Mouse (Mus musculus) left cerebral cortex, adult 2 months (tissue): ENCODE results near the gene Ptbp1. TPM values are rescaled to one million over a fixed set of nuclear protein-coding genes. Genes with fewer than 3 reads are reported as not detected.
"Not testable (repeated sequence)": the region's sequence is repeated elsewhere in the genome, so short reads cannot be mapped to it uniquely, and the experiment has no call there.

ENCODE experiments used
- DNase-seq, 2 experiments: peaks; one replicate each; pipeline ENCODE4 v3.0.0; 2021 to 2022; ENCODE audit warnings: low spot score in 2 of 2, mixed read lengths in 1 of 2; ENCODE audit errors: extremely low spot score in 1 of 2
- H3K27ac ChIP-seq: fragments of 200-600 bp; 2 replicates; pipeline ENCODE4 v1.8.1; 2022
- H3K4me3 ChIP-seq: fragments of 200-600 bp; 2 replicates; pipeline ENCODE4 v1.8.1; 2022
- CTCF ChIP-seq: fragments of 200-600 bp; IDR thresholded peaks from 2 replicates; pipeline ENCODE4 v1.8.1; 2022; ENCODE audit warnings: antibody characterized with exemption, mild to moderate bottlenecking, moderate library complexity
- intact Hi-C: fragments of 180-260 bp; cut with DNase I; formaldehyde crosslinking; loops from one replicate; pipeline ENCODE4 v1.15.1; 2025
- total RNA-seq, 2 experiments: library from RNA; stranded (reverse); gene quantifications; 2 replicates each; pipeline ENCODE4 v1.2.3; 2021

The Ptbp1 gene
- total RNA-seq, 2 experiments from 2014 or later = 55.5 to 61.7 TPM

DNA sequence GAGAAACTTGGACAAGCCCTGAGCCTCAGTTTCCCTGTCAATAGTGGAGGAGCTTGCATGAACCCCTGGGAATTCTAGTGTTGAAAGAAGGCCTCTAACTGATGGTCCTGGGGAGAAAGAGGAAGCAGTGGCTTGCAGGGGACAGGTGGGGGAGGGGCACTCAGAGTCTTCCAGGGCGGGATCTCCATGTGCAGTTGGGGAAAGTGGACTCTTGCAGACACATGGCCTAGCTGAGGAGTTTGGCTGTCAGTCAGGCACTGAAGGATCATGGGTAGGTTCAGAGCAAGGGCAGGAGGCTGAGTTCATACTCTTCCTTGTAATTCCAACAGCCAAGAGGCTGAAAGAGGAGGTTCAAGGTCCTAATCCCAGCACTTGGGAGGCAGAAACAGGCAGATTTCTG lies 22.9 kb downstream of the Ptbp1 start:
- H3K27ac ChIP-seq = no peak overlapping the region
- no peak for TF ChIP-seq CTCF
- H3K4me3 ChIP-seq = no peak overlapping the region
- intact Hi-C loops = no loop called here
- no peak for DNase-seq

DNA sequence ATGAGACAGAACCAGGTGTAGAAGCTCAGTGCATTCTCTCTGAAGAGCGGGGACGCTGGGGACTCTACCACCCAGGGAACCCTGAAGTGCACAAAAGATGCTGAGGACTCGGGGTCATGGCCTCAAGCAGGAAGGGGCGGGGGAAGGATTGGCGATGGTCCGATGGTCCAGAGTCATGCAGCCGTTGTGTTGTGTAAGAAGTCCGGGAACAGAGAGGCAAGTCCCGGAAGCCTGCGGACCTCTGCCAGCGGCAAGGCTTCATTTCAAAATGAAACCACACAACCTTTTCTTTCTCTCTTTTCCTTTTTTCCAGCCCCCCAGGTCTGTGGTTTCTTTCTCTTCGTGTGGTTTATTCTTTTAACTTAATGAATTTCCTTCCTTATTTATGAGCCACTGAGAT lies 23.5 kb downstream of the Ptbp1 start:
- intact Hi-C loops = no loop called here
- DNase-seq = no peak
- no peak overlapping the region for H3K27ac ChIP-seq
- H3K4me3 ChIP-seq = no peak overlapping the region
- TF ChIP-seq CTCF = no peak

DNA sequence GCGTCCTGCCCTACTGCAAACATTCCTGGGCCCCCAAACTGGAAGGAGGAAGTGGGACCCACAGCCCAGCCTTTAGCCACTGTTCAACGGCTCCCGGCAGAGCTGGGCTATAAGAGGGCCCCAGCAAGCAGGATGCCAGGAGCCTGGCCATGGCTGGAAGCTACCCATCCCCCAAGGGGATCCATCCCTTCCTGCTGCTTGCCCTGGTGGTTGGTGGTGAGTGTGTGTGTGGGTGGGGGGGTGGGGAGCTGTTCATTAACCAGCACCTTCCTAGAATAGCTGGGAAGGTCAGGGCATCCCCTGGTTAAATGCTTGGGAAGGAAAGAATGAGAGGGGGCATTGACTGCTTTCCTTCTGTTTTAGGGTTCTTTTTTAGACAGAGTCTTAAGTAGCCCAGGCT lies 25.3 kb downstream of the Ptbp1 start:
- intact Hi-C loops = no loop called here
- TF ChIP-seq CTCF = no peak
- Histone ChIP-seq H3K4me3 (no peak overlapping the region), H3K27ac (no peak overlapping the region)
- DNase-seq = no peak

DNA sequence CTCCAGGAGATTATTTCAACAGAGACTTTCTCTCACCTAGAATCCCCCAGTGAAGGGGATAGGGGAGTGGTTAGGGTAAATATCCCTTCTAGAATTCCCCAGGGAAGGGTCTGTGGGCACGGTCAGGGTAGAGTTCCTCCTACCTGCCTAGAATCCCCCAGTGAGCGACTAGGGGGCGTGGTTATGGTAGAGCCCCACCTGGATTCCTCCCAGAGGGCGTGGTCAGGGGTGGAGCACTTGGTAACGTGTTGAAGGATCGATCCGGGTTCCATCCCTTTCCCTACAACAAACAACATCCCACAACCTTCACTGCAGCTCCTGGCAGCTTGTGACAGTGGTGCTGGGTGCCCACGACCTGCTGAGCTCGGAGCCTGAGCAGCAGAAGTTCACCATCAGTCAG lies 26.5 kb downstream of the Ptbp1 start:
- H3K27ac ChIP-seq = no peak overlapping the region
- no peak for TF ChIP-seq CTCF
- intact Hi-C loops = loop anchor here (5.0 kb wide), 1 partner anchor 48 kb away; no protein-coding TSS in a partner anchor
- H3K4me3 ChIP-seq = no peak overlapping the region
- DNase-seq = no peak

DNA sequence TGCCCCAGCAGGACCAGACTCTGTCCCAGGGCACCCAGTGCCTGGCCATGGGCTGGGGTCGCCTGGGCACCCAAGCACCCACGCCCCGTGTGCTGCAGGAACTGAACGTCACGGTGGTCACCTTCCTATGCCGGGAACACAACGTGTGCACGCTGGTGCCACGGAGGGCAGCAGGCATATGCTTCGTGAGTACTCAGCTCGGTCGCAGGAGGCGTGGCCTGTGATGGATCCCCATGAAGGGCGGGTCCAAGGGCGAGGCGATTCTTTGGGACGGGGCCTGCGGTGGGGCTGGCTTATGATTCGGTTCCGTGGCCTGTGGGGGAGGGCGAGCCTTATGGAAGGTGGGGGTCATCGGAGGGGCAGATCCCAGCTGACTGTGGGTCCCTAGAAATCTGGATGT lies 27.8 kb downstream of the Ptbp1 start:
- H3K4me3 ChIP-seq = no peak overlapping the region
- intact Hi-C loops = loop anchor here (5.0 kb wide), 1 partner anchor 50 kb away; no protein-coding TSS in a partner anchor
- no peak for DNase-seq
- TF ChIP-seq CTCF = no peak
- no peak overlapping the region for H3K27ac ChIP-seq

DNA sequence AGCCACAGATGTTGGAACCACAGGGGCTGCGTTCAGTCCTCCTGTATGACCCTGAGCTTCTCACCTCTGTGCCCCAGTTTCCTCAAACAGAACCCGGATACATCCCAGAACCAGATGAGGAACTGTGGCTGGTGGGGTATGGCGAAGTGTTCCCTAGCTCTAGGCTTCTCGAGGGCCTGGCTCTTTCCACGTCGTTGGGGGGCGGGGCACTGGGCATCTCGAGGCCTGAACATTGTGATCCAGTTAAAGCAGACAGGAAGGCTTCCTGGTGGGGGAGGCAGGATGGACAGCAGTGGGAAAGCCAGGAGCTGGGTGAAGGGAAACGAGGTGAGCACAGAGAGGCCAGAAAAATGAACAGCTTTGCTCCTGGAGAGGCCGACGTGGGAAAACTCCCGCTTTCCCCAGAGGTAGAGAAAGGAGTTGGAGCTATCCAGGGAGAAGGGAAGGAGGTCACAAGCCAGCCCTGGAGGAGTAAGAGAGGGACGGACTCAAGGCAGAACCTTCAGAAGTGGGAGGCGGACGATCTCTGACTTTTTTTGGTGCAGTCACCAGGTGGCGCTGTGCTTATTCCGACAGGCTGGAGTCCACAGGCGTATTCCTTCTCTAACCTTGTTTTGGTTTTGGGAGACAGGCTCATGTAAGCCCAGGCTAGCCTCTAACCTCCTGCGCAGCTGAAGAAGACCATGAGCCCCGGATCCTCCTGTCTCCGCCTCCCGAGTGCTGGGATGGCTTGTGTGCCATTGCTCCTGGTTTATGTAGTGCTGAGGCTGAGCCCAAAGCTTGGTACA lies 29.3 kb downstream of the Ptbp1 start:
- Histone ChIP-seq H3K27ac (no peak overlapping the region), H3K4me3 (no peak overlapping the region)
- intact Hi-C loops = loop anchor here (5.0 kb wide), 1 partner anchor 51 kb away; no protein-coding TSS in a partner anchor
- peak; percentile 88 for TF ChIP-seq CTCF
- DNase-seq = peak; percentile 72 to 85

DNA sequence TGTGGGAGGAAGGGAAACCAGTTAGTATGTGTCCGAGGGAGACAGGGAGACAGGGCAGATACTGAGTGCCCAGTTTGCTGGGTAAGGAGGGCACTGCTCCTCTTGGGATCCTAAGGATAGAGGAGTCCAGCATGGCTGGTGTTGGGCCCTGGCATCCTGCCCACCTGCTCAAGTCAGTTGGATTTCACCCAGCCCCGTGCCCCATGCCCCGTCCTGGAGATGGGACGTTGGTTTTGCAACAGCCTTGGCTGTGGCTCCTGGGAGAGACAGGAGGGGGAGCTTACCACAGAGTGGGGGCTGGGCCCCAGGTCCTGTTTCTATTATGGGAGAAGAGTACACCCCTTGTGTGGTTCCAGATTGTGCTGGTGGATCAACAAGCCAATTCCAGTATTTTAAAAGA lies 30.2 kb downstream of the Ptbp1 start:
- no peak for TF ChIP-seq CTCF
- intact Hi-C loops = loop anchor here (5.0 kb wide), 1 partner anchor 52 kb away; no protein-coding TSS in a partner anchor
- Histone ChIP-seq H3K4me3 (no peak overlapping the region), H3K27ac (no peak overlapping the region)
- no peak for DNase-seq

DNA sequence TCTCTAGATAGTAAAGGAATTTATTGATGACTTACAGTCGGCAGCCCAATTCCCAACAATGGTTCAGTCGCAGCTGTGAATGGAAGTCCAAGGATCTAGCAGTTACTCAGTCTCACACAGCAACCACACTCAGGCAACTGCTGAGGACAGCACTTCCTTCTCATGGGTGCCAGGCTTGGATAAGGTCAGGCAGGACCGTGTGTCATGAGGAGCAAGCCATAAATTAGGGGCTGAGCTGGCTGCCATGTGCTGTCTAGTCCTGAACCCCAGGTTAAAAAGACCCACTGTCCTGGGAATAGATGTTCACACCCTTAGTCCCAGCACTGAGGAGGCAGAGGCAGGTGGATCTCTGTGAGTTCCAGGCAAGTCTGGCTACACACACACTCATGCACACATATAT lies 30.7 kb downstream of the Ptbp1 start:
- intact Hi-C loops = loop anchor here (5.0 kb wide), 1 partner anchor 53 kb away; no protein-coding TSS in a partner anchor
- H3K27ac ChIP-seq, H3K4me3 ChIP-seq, DNase-seq: not testable (repeated sequence)

DNA sequence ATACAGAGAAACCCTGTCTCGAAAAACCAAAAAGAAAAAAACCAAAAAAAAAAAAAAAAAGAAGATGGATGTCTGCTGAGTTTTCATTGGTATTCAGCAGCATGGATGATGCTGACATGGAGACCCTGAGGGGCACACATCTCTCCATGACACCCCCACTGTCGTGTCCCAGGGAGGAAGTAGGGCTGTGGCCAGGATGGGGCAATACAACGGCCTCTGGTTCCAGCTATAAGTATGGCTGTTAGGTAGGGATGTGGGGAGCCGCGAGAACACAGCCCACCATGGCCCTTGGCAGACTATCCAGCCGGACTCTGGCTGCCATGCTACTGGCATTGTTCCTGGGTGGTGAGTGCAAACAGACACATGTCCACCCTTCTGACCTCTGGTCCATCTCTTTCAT lies 31.8 kb downstream of the Ptbp1 start, which contains the start of gene Elane:
TSS of gene Elane (plus strand) at position 194 of the 400 bp plus-strand sequence.
- Histone ChIP-seq H3K27ac (no peak within 1 kb of the TSS), H3K4me3 (no peak within 1 kb of the TSS)
- TF ChIP-seq CTCF = no peak
- intact Hi-C loops = no loop called here
- DNase-seq = no peak

DNA sequence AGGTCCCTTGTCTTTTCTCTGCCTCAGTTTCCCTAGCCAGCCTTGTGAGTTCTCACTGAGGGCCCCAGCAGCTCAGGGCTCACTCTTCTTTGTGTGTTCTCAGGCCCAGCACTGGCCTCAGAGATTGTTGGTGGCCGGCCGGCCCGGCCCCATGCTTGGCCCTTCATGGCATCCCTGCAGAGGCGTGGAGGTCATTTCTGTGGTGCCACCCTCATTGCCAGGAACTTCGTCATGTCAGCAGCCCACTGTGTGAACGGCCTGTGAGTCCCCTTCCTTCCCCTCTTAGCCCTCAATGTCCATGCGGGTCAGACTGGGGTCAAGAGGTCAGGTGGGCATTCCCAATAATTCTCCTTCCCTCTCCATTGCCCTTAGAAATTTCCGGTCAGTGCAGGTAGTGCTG lies 32.4 kb downstream of the Ptbp1 start:
- no peak for DNase-seq

DNA sequence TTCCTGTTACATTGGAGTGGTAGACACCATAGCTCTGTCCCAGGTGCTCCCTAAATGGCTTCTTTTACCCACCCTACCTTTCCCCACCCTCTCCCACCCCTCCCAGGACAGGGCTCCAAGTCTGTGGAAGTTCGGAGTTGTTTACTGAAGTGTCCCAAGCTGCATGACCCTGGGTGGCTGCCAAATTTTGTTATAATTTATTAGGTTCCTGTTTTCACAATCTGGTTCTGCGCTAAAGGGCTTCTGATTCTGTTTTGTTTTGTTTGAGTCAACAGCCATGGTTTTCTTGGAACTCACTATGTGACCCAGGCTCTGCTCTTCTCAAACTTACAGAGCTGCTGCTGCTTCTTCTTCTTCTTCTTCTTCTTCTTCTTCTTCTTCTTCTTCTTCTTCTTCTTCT lies 35.2 kb downstream of the Ptbp1 start:
- no peak for DNase-seq
- no peak for TF ChIP-seq CTCF
- Histone ChIP-seq H3K27ac (no peak overlapping the region), H3K4me3 (no peak overlapping the region)
- intact Hi-C loops = no loop called here

More for the DNA sequence above, 32.4 kb downstream of the Ptbp1 start:
- TF ChIP-seq CTCF = no peak
- no peak overlapping the region for H3K27ac ChIP-seq
- intact Hi-C loops = no loop called here
- no peak overlapping the region for H3K4me3 ChIP-seq

DNA sequence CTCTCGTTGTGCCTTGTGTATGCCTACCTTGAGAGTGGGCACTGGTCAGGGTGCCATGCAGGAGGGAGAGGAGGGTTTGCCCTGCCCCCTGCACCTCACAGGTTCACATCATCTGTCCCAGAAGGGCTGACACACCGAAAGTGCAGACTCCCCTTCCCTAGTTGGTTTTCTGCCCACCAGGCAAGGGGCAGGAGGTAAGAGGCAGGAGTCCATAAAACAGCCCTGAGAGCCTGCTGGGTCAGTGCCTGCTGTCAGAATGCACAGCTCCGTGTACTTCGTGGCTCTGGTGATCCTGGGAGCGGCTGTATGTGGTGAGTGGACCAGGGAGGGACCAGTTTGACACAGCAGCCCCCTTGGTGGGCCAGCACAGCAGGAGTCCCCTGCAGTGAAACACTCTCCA lies 36.4 kb downstream of the Ptbp1 start, which contains the start of gene Cfd:
TSS of gene Cfd (plus strand) at position 184 of the 400 bp plus-strand sequence.
- Histone ChIP-seq H3K4me3 (no peak within 1 kb of the TSS), H3K27ac (no peak within 1 kb of the TSS)
- no peak for TF ChIP-seq CTCF
- no peak for DNase-seq
- intact Hi-C loops = no loop called here
